Mouse (Mus musculus) midbrain, postnatal 0 days (tissue): ENCODE measurements at regions not wholly inside any gene's neighbourhood (a gene's known extent, or its start where the extent isn't known, plus 50 kb on each side); places are given as distances from the start of the nearest gene placed in this dataset.

Source experiments
- ATAC-seq: fragments of 200-750 bp; cut with Nextera tagmentation; 2 replicates; pipeline ENCODE4 v1.8.0; 2017; ENCODE audit warnings: moderate number of reproducible peaks, mild to moderate bottlenecking, moderate TSS enrichment, moderate library complexity; ENCODE audit not compliant: low FRiP score
- DNase-seq: peaks from one replicate; pipeline ENCODE4 v3.0.0-alpha.2; 2015; ENCODE audit warnings: low spot score
- H3K27ac ChIP-seq: fragments of 300-500 bp; sonication (generic); 2 replicates; pipeline ENCODE4 v1.5.1; 2014; ENCODE audit warnings: low read depth, mild to moderate bottlenecking, low read length, mixed read lengths
- H3K27me3 ChIP-seq: fragments of 300-500 bp; sonication (generic); 2 replicates; pipeline ENCODE4 v1.6.1; 2014; ENCODE audit warnings: low read length, control low read depth, mixed read lengths; ENCODE audit not compliant: insufficient read depth
- H3K36me3 ChIP-seq: fragments of 300-500 bp; sonication (generic); 2 replicates; pipeline ENCODE4 v1.6.1; 2014; ENCODE audit warnings: low read length, control low read depth, mixed read lengths; ENCODE audit not compliant: insufficient read depth
- H3K4me1 ChIP-seq: fragments of 300-500 bp; sonication (generic); 2 replicates; pipeline ENCODE4 v1.6.1; 2014; ENCODE audit warnings: mild to moderate bottlenecking, control low read depth, antibody characterized with exemption, low read length, mixed read lengths; ENCODE audit not compliant: insufficient read depth
- H3K4me2 ChIP-seq: fragments of 300-500 bp; sonication (generic); 2 replicates; pipeline ENCODE4 v1.6.1; 2014; ENCODE audit warnings: low read depth, mild to moderate bottlenecking, low read length, mixed read lengths; ENCODE audit not compliant: poor library complexity, severe bottlenecking
- H3K4me3 ChIP-seq: fragments of 300-500 bp; sonication (generic); 2 replicates; pipeline ENCODE4 v1.5.1; 2014; ENCODE audit warnings: low read depth, mild to moderate bottlenecking, low read length, moderate library complexity
- H3K9ac ChIP-seq: fragments of 300-500 bp; sonication (generic); replicated peaks from 2 replicates; pipeline ENCODE4 v1.6.1; 2014; ENCODE audit warnings: mild to moderate bottlenecking, low read length, moderate library complexity, mixed read lengths; ENCODE audit not compliant: poor library complexity, severe bottlenecking
- H3K9me3 ChIP-seq: fragments of 300-500 bp; sonication (generic); 2 replicates; pipeline ENCODE4 v1.6.1; 2016; ENCODE audit warnings: low read length, control low read depth
- CTCF ChIP-seq: IDR thresholded peaks from 2 replicates; pipeline ENCODE4 v1.5.1; 2016; ENCODE audit warnings: antibody characterized with exemption, mild to moderate bottlenecking
- WGBS: fragments of 180-500 bp; shearing (Covaris S2); extraction: QIAGEN DNeasy Blood & Tissue Kit; methylation state at CpG from one replicate; pipeline ENCODE4 v1.1.7; 2014; 5-methylcytosine and 5-hydroxymethylcytosine counted together

DNA sequence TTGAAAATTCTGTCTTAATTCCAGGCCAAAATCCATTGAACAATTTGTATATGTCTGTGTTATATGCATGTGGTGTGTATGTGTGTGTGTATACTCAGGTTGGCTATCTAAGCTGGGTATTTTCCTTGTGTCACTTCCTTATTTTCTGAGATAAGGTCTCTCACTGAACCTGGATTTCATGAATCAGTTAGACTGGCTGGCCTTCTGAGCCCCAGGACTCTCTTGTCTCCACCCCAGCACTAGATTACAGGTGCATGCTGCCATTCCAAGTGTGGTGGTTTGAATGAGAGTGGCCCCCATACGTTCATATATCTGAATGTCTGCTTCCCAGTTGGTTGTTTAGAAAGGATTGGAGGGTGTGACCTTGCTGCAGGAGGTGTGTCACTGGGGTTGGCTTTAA is 77.8 kb upstream of the Nkd1 start:
- Histone ChIP-seq H3K4me1 (peaks cover 6% of the 10 kb centered on the region; the same call in 1 of the 2 replicates), H3K4me3 (no peak overlapping the region), H3K9ac (no peak overlapping the region), H3K36me3 (no peaks in the 10 kb centered on the region), H3K27me3 (no peaks in the 10 kb centered on the region), H3K9me3 (no peaks in the 10 kb centered on the region), H3K4me2 (no peak overlapping the region), H3K27ac (no peak overlapping the region)
- WGBS = 52% methylated on average over 1 of the region's 1 CpGs
- ATAC-seq = no peak
- no peak for DNase-seq
- no peak for TF ChIP-seq CTCF

DNA sequence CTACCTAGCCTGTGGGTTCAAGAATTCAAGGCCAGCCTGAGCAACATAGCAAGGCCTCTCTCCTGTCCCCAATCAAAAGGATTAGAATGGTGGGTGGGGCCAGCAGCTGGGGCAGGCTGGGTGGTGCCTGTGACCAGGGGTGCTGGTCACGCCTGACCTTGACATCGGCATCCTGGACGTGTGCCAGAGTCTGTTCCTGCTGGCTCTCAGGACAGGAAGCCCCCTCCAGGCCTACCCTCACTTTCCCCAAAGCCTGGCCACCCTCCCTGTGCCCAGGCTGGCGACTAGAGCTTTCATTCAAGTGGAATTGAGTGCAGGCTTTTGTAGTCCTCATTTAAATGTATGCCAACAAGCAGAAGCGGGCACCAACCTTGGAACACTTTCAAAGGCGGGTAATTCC is 73.7 kb upstream of the Nkd1 start:
- Histone ChIP-seq H3K4me1 (peaks cover 8% of the 10 kb centered on the region), H3K27me3 (0 out of 2 replicates have a peak, but pooled peaks cover 4% of the 10 kb centered on the region), H3K9ac (no peak overlapping the region), H3K4me2 (no peak overlapping the region), H3K4me3 (no peak overlapping the region), H3K27ac (peak overlapping the region; percentile 55; the same call in 1 of the 2 replicates), H3K9me3 (no peaks in the 10 kb centered on the region), H3K36me3 (no peaks in the 10 kb centered on the region)
- no peak for TF ChIP-seq CTCF
- WGBS = 22% methylated on average over 6 of the region's 6 CpGs
- DNase-seq (peak; percentile 83), ATAC-seq (peak; percentile 58)

- Histone ChIP-seq H3K27me3 (peaks cover 10% of the 10 kb centered on the region; the same call in 1 of the 2 replicates), H3K4me3 (no peak overlapping the region), H3K9ac (no peak overlapping the region), H3K9me3 (no peaks in the 10 kb centered on the region), H3K27ac (peak overlapping the region; percentile 59), H3K4me2 (no peak overlapping the region), H3K36me3 (no peaks in the 10 kb centered on the region), H3K4me1 (peaks cover 8% of the 10 kb centered on the region)
- peak; percentile 33 for DNase-seq
- peak; percentile 42; the same call in 1 of the 2 replicates for ATAC-seq
- WGBS = 45% methylated on average over 8 of the region's 9 CpGs
- no peak for TF ChIP-seq CTCF
Observed at GRCm38 (mm10) chr8:88447844-88448535, 73.2 kb upstream of the Nkd1 start.

DNA sequence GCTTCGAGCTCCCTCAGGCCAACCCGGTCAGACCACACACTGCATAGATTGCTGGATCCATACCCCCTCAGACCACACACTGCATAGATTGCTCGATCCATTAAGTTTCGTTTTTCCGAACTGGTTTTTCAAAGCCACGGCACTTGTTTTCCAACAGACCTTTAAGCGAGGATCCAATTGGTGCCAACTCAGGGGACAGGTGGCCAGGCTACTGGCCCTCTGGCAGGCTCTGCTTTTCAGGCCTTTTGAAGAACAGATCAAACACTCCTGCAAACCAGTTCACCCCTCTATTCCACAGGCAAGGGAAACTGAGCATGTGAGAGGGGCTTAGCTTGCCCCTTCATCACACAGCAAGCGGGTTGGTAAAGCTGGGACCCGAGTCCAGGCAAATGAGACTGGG is 72.2 kb upstream of the Nkd1 start:
- Histone ChIP-seq H3K9me3 (no peaks in the 10 kb centered on the region), H3K27me3 (peaks cover 11% of the 10 kb centered on the region; the same call in 1 of the 2 replicates), H3K4me3 (no peak overlapping the region), H3K4me2 (no peak overlapping the region), H3K4me1 (peaks cover 12% of the 10 kb centered on the region), H3K27ac (no peak overlapping the region), H3K9ac (no peak overlapping the region), H3K36me3 (no peaks in the 10 kb centered on the region)
- ATAC-seq (no peak), DNase-seq (no peak)
- TF ChIP-seq CTCF = no peak
- 80% methylated on average over 9 of the region's 9 CpGs for WGBS

DNA sequence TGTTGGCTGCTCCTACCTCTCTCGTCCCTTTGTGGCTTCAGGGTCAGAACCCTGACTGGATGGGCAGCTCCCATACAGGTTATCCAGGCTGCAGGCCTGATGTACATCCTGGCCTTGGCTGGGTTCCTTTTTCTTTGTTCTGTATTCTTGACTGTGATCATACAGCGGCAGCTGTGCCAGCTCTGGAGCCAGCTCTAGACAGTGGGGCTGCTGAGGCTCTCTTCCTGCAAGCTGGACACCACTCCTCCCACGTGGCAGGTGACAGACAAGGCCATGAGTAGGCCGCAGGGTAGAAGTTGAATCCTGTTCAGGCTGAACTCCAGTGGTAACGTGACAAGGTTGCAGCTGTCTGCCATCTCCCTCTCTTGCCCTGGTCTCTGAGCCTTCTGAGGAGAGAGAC is 71.6 kb upstream of the Nkd1 start:
- Histone ChIP-seq H3K27ac (no peak overlapping the region), H3K4me2 (no peak overlapping the region), H3K9me3 (no peaks in the 10 kb centered on the region), H3K4me3 (no peak overlapping the region), H3K4me1 (peaks cover 12% of the 10 kb centered on the region), H3K9ac (no peak overlapping the region), H3K27me3 (peaks cover 11% of the 10 kb centered on the region; the same call in 1 of the 2 replicates), H3K36me3 (no peaks in the 10 kb centered on the region)
- no peak for ATAC-seq
- no peak for TF ChIP-seq CTCF
- DNase-seq = no peak
- WGBS = 67% methylated on average over 5 of the region's 5 CpGs

- Histone ChIP-seq H3K4me2 (peak overlapping the region; percentile 15; the same call in 1 of the 2 replicates), H3K4me3 (no peak overlapping the region), H3K36me3 (no peaks in the 10 kb centered on the region), H3K9ac (no peak overlapping the region), H3K9me3 (no peaks in the 10 kb centered on the region), H3K27me3 (peaks cover 11% of the 10 kb centered on the region; the same call in 1 of the 2 replicates), H3K27ac (no peak overlapping the region), H3K4me1 (peaks cover 12% of the 10 kb centered on the region)
- WGBS = 9% methylated on average over 25 of the region's 26 CpGs
- no peak for TF ChIP-seq CTCF
- no peak for ATAC-seq
- no peak for DNase-seq
Observed at GRCm38 (mm10) chr8:88450864-88451657, 70.1 kb upstream of the Nkd1 start.
